Mouse (Mus musculus) left cerebral cortex, adult 9 months (tissue): ENCODE results near the gene Shbg.

Experiments used
- DNase-seq, 2 experiments: peaks; one replicate each; pipeline ENCODE4 v3.0.0; 2022; ENCODE audit warnings: low spot score in 2 of 2

Gene Shbg

DNA sequence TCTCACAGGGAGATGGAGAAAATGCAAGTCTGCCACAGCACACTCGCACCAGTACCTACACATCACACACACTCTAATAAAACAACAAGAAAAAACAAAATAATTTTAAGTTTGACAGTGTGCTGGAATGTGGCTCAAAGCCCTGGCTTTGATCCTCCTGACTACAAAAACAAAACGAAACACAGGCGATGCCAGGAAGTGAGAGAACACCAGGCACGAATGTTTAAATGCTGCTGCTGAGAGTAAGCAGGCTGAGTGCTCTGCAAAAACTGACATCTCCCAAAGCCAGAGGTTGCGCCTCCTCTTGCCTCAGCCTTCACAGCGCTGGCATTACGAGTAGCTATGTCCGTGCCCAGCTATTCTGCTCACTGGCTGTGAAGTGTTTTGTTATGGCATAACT lies 52.6 kb downstream of the Shbg start:
- no peak for DNase-seq
